Mouse (Mus musculus) brain, embryonic 14.5 days (tissue): Measurements from ENCODE around the gene Parp16. TPM values are rescaled to one million over a fixed set of nuclear protein-coding genes. Genes with fewer than 3 reads are reported as not detected.

Experiments
- DNase-seq: peaks from one replicate; pipeline ENCODE4 v3.0.0-alpha.2; 2011; ENCODE audit warnings: low read depth
- CTCF ChIP-seq: fragments of 200-500 bp; IDR thresholded peaks from 2 replicates; pipeline ENCODE4 v1.5.1; 2012; ENCODE audit warnings: inconsistent platforms, mild to moderate bottlenecking, moderate library complexity, borderline replicate concordance; ENCODE audit not compliant: insufficient read depth, insufficient read length; ENCODE audit errors: extremely low read depth
- POLR2A ChIP-seq: fragments of 200-500 bp; IDR thresholded peaks from 2 replicates; pipeline ENCODE4 v1.6.1; 2012; ENCODE audit warnings: mild to moderate bottlenecking, inconsistent platforms, borderline replicate concordance; ENCODE audit not compliant: poor library complexity, insufficient read depth, insufficient read length, severe bottlenecking; ENCODE audit errors: extremely low read depth
- polyA plus RNA-seq: library from polyadenylated mRNA; depleted of rRNA; stranded (reverse); fragments of >200 nt; gene quantifications from 2 replicates; pipeline ENCODE4 v1.2.3, GENCODE M21; 2012

The Parp16 gene
- polyA plus RNA-seq, 1 experiment, result 6.2 TPM

DNA sequence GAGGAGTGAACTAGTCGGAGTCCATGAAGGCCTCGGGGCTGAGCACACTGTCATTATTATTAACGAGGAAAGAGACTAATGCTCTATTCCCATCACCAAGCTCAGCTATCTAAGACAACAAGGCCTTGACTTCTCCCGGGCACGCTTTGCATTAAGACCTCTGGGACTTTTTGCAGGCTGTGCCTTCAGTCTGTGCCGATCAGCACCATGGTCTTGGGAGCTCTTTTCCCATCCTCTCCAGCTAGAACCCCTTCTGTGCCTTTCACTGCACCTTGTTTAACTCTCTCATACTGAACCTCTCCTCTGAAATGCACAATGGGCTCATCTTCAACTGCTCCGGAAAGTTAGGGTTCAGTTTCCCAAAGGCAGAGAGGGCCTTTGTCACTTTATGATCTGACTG, 4.8 kb upstream of the Parp16 start:
- TF ChIP-seq CTCF (no peak), POLR2A (no peak)
- DNase-seq, result no peak

DNA sequence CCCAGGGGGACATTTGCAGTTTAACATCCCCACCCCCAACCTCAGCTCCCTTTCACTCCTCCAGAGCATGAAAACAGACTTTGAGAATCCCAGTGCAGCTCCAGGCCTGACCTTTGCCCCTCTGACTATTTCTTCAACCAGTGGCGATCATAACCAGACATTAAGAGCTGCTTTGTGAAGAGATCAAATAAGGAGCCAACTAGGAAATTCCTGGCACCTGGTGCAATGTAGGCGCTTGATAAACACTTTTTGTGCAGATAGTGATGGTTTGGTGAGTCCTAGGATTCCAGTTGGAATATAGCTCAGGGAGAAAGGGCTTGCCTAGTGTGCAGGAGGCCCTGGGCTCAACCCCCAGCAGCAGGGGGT, 3.8 kb upstream of the Parp16 start:
- no peak for TF ChIP-seq POLR2A
- no peak for TF ChIP-seq CTCF
- no peak for DNase-seq

DNA sequence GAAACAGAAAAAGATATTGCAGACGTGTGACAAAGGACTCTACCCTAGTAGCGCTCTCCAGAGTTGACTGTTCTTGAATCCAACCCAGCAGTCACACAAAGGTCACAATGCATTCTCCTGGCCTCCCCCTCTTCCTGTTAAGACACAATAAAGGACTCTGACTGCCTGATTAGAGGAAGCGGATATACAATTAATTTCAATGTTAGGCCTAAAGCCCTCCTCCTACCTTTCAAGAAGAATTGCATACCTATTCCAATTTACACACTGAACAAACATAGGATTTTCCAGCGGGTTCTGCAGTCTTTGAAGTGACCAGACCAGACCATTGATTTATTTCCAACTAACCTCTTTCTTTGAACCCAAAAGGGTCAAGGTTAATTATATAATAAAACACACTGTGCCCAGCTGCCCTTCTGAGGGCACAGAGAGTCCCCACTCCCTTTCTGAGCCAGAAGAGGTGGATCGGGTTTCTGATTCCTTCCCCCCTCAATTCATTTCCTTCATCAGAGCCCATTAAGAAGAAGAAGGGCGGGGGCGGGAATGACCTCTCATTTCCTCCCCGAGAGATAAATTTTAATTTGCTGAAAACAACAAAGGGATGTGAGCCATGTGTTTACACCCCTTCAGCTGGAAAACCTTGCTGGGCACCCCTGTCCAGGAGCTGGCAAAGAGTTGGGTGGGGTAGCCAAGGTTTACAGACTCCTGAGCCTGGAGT, 3.2 kb upstream of the Parp16 start:
- no peak for TF ChIP-seq POLR2A
- TF ChIP-seq CTCF, result no peak
- peak; percentile 31 for DNase-seq

DNA sequence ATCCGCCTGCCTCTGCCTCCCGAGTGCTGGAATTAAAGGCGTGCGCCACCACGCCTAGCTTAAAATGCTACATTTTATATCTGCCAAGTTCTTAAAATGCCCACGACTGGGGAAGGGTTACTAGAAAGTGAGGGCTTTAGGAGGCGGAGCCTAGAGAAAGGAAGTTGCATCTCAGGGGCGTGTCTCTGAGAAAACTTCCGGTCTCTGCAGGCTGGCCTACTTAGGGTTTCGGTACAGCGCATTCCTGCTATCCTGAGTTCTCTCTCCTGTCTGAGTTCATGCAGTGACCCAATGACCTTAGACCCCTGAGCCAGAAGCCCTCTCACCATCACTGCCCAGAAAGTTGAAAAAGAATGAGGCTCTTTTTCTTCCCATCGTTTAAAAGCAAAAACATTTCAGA, 1.9 kb upstream of the Parp16 start:
- TF ChIP-seq CTCF, result no peak
- TF ChIP-seq POLR2A, result no peak
- DNase-seq, result no peak

DNA sequence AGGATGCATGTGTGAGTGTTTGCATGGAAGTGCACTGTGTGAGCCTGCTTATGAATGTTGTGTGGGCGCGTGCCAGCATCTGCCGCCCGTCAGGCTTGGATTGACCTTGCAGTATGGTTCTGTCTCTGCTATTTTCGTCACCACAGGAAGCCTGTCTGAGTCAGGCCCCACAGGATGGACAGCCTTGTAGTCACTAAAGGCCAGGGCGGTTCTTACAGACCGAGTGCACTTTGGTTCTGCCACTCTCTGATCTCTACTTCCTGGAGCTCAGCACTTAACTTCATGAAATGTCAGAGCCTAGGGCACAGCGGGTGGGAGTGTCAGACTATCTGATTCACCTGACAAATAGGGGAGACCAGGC, 448 bp downstream of the Parp16 start:
- DNase-seq, result peak; percentile 41
- TF ChIP-seq CTCF (no peak), POLR2A (no peak)

DNA sequence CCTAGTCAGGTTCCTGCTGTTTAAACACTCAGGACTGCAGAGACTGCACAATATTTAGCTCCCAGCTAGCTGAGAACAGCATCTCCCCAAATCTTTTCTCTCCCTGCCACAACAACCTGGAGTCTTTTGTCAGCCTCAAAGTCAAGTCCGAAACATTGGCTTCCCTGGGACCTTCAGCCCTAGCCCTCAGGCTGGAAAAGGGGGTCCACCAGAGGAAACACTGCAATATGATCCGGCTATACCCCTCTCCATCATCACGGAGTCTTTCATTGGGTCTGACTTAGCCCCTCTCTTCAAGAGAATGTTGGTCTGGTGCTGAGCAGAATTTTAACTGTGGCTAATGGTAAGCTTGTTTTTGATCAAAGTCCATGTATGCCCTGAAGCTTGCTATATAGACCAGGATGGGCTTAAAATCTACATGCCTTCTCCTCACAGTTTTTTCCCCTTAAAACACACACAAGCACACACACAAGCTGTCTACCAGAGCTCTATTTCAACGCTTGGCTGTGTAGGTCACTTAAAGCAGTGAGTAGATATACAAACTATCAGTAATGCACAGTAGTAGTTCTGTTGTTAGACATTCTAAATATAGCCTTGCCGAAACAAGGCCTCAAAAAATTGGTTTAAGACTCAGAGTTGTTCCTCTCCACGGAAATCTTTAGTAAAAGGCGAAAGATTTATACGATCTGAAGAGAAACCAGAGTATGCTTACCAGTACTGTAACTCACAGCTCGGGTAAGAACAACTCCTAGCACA, 1.0 kb downstream of the Parp16 start:
- TF ChIP-seq CTCF, result no peak
- TF ChIP-seq POLR2A, result 0 out of 2 replicates have a peak, but pooled peaks have one; percentile 20
- peak; percentile 93 for DNase-seq

DNA sequence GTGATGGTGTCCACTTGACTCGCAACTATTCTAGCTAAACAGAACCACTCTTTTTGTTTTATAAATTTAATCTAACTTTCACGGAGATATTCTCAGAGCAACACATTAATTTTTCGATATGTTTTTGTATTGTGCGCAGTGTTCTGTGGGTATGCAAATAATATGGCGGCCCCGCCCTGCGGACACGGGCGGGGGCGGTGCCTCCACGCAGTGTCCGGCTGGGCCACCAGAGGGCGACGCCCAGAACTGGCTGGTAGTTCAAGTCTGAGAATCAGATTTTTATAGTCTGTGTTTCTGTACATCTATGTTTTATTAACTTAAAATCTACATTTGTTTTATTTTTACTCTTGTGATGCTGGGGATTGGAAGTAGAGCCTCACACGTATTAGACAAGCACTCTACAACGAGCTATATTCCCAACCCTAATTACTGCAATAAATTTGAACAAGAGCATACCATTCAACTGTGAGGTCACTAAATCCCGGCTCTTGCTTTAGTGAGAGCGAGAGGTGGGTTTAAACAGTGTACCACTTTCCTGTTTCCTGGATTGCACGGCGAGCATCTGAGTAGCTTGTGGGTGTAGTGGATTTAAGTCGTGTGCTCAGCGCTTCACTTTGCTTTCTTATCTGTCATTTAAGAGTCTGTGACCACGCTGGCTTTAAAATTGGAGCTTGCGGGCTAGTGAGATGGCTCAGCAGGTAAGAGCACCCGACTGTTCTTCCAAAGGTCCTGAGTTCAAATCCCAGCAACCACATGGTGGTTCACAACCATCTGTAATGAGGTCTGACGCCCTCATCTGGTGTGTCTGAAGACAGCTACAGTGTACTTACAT, 1.8 kb downstream of the Parp16 start:
- DNase-seq, result peak; percentile 94
- TF ChIP-seq POLR2A, result no peak
- peak; percentile 88 for TF ChIP-seq CTCF

DNA sequence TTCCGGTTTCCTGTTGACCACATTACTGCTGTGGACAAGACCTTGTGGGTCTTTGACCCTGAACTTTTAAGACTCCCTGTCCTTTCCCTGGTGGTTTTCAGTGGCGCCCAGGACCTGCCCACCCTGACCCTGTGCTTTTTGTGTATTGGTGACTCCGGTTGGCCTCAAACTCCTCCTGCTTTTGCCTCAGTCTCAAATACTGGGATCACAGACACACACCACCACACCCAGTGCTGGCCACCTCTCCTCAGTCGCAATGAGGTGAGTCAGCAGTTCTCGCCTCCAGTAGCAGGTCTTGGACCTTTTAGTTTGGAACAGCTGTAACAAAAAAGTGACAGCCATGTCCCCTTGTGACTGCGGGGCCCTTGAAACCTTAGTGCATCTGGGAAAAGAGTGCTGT, 2.7 kb downstream of the Parp16 start:
- TF ChIP-seq CTCF (no peak), POLR2A (no peak)

DNA sequence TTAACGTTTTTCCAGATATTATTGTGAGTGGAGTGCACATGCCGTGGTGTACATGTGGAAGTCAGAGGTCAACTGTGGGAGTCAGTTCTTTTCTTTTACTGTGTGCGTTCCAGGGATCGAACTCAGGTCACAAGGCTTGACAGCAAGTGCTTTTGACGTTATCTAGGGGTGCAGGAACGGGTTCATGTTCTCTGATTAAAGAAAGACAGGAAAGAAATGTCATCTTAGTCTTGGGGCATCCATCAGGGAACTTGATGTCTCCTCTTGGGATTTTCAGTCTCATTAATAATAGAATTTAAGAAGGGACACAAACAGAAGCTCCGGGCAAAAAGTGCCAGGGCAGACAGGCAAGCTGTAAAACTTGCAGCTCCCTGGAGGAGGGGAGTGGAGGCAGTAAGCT, 4.6 kb downstream of the Parp16 start:
- no peak for DNase-seq
- TF ChIP-seq POLR2A (no peak), CTCF (no peak)

More for the DNA sequence above, 2.7 kb downstream of the Parp16 start:
- DNase-seq, result no peak

DNA sequence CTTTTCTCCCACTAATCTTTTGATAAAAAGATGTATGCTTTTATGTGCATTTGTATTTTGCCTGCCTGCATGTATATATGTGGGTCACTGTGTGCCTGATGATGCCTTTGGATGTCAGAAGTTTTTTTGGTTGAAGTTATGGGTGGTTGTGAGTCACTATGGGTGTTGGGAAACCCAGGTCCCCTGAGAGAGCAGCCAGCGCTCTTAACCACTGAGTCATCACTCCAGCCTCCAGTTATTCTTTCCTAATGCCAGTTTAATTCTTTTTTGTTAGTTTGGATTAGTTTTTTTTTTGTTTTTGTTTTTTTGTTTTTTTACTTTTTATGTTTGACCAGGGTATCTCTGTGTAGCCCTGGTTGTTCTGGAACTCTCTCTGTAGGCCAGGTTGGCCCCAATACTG, 5.5 kb downstream of the Parp16 start:
- TF ChIP-seq POLR2A (no peak), CTCF (no peak)
- DNase-seq, result no peak

DNA sequence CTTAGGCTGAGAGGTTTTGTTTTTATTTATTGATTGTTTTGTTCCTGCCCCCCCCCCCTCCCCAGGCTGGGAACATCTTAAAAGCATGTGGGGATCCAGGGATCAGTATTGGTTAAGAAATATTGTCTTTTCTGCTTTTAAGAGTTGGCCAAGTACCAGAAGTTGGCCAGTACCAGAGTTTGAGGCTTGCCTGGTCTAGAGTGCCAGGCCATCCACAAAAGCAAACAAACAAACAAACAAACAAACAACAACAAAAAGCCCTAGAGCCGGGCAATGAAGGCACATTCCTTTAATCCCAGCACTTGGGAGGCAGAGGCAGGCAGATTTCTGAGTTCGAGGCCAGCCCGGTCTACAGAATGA, 5.8 kb downstream of the Parp16 start:
- TF ChIP-seq POLR2A, result no peak
- no peak for TF ChIP-seq CTCF
- no peak for DNase-seq
